10 mouse cellular contexts compared by ENCODE assay signal in the genomic region with DNA sequence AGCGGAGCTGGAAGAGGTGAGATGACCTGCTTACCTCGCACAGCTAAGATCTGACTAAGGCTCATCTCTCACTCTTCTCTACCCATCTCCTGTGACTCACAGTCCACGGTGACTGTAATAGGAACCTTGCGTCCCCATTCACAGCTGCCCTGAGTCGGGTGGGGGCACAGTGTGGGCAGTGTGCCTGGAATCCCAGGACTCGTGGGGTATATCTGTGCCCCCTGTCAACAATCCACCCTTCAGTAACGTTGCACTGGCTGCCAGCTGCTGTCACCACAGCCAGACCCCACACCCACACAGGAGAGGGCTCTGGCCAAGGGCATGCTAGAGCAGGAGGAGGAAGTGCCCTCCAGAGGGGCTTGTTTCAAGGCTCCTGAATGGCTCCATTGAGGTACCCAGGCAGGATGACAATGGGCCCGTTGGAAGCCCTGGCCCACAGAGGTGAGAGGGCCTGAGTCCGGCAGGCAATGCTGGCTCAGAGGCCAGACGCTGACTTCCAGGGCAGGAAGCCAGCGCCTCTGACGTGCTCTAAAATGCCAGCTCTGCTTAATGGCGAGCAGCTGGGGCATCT.
A peak's percentile ranks its signal among the peaks of the same experiment; 100 is the strongest.
DNase-seq lines count a peak whose midpoint lies in the region; ATAC-seq and TF ChIP-seq lines count a peak whose summit lies in the region.
"Had no signal": no experiment of that assay in that cellular context is flagged by ENCODE, and none has a peak within 500 bp of the region (broad histone marks: within the 10 kb centered on the region; RNA-seq: fewer than 3 reads in every experiment).

No protein-coding gene starts in this region.

- no peak overlapping the region for H3K27ac ChIP-seq in hindbrain, embryonic 14.5 days
- no peak overlapping the region; the same call in 1 of the 2 replicates for H3K27ac ChIP-seq in hindbrain, embryonic 12.5 days
- no peak overlapping the region for H3K27ac ChIP-seq in cerebellum, adult 2 months (ENCODE audit: insufficient read depth, low read length)
- H3K27ac ChIP-seq in forebrain, postnatal 0 days (ENCODE audit: low read depth, low read length) = no peak overlapping the region
- no peak overlapping the region for H3K27ac ChIP-seq in midbrain, embryonic 15.5 days
- H3K27ac ChIP-seq in kidney, embryonic 15.5 days = no peak overlapping the region
- H3K27ac ChIP-seq: liver, embryonic 15.5 days had no signal

- no peaks in the 10 kb centered on the region for H3K27me3 ChIP-seq in hindbrain, embryonic 14.5 days (ENCODE audit: control insufficient read depth, insufficient read depth, low read length)
- H3K27me3 ChIP-seq in hindbrain, embryonic 12.5 days = no peaks in the 10 kb centered on the region
- H3K27me3 ChIP-seq in cerebellum, adult 2 months (ENCODE audit: control insufficient read depth, insufficient read depth, low read length) = no peaks in the 10 kb centered on the region
- H3K27me3 ChIP-seq in forebrain, postnatal 0 days (ENCODE audit: insufficient read depth, low read length) = no peaks in the 10 kb centered on the region
- no peaks in the 10 kb centered on the region for H3K27me3 ChIP-seq in midbrain, embryonic 15.5 days (replicated peaks)
- no peaks in the 10 kb centered on the region; the same call in 1 of the 2 replicates for H3K27me3 ChIP-seq in kidney, embryonic 15.5 days
- H3K27me3 ChIP-seq: liver, embryonic 15.5 days had no signal

- DNase-seq in hindbrain, embryonic 14.5 days (ENCODE audit: low spot score) = peak; percentile 48
- peak; percentile 71 to 77 for DNase-seq in cerebellum, adult 2 months
- no peak for DNase-seq in forebrain, postnatal 0 days
- no peak for DNase-seq in spleen, adult 12 weeks (ENCODE audit: low spot score)
- DNase-seq in spleen, postnatal 36 days (ENCODE audit: low spot score in 2 of 2) = no peak
- DNase-seq: kidney, postnatal 36 days had no signal

- no peak for TF ChIP-seq POLR2A in cerebellum, adult 2 months (IDR thresholded peaks at IDR 0.05; ENCODE audit: borderline replicate concordance, insufficient read depth, low read length)

- no peaks in the 10 kb centered on the region for H3K9me3 ChIP-seq in hindbrain, embryonic 14.5 days (ENCODE audit: control insufficient read depth, low read length)
- no peaks in the 10 kb centered on the region for H3K9me3 ChIP-seq in hindbrain, embryonic 12.5 days (replicated peaks)
- H3K9me3 ChIP-seq in forebrain, postnatal 0 days (ENCODE audit: low read length) = no peaks in the 10 kb centered on the region
- H3K9me3 ChIP-seq in midbrain, embryonic 15.5 days = no peaks in the 10 kb centered on the region
- H3K9me3 ChIP-seq in kidney, embryonic 15.5 days (replicated peaks) = no peaks in the 10 kb centered on the region
- H3K9me3 ChIP-seq: liver, embryonic 15.5 days had no signal

- 55% methylated on average over 13 of the region's 13 CpGs for WGBS in hindbrain, embryonic 14.5 days
- WGBS in hindbrain, embryonic 12.5 days = 65% methylated on average over 13 of the region's 13 CpGs
- WGBS in cerebellum, adult 2 months = 14% methylated on average over 13 of the region's 13 CpGs
- 46% methylated on average over 13 of the region's 13 CpGs for WGBS in forebrain, postnatal 0 days
- WGBS in midbrain, embryonic 15.5 days = 74% methylated on average over 13 of the region's 13 CpGs
- WGBS in kidney, embryonic 15.5 days = 66% methylated on average over 13 of the region's 13 CpGs

- H3K4me2 ChIP-seq in hindbrain, embryonic 14.5 days (replicated peaks) = no peak overlapping the region
- H3K4me2 ChIP-seq in hindbrain, embryonic 12.5 days (replicated peaks) = no peak overlapping the region
- no peak overlapping the region for H3K4me2 ChIP-seq in forebrain, postnatal 0 days (ENCODE audit: low read depth)
- H3K4me2 ChIP-seq in midbrain, embryonic 15.5 days = no peak overlapping the region
- no peak overlapping the region for H3K4me2 ChIP-seq in kidney, embryonic 15.5 days
- H3K4me2 ChIP-seq: liver, embryonic 15.5 days had no signal

- TF ChIP-seq CTCF in cerebellum, adult 2 months (IDR thresholded peaks at IDR 0.05; ENCODE audit: borderline replicate concordance, insufficient read depth, low read depth, low read length) = no peak
- TF ChIP-seq CTCF in forebrain, postnatal 0 days (IDR thresholded peaks at IDR 0.05; ENCODE audit: low read depth) = no peak

- H3K36me3 ChIP-seq in hindbrain, embryonic 14.5 days (replicated peaks; ENCODE audit: control insufficient read depth, insufficient read depth) = no peaks in the 10 kb centered on the region
- H3K36me3 ChIP-seq in hindbrain, embryonic 12.5 days = no peaks in the 10 kb centered on the region
- H3K36me3 ChIP-seq in forebrain, postnatal 0 days (ENCODE audit: insufficient read depth) = no peaks in the 10 kb centered on the region
- H3K36me3 ChIP-seq in midbrain, embryonic 15.5 days (replicated peaks) = no peaks in the 10 kb centered on the region
- H3K36me3 ChIP-seq in kidney, embryonic 15.5 days = no peaks in the 10 kb centered on the region
- H3K36me3 ChIP-seq: liver, embryonic 15.5 days had no signal

- no peak overlapping the region for H3K4me3 ChIP-seq in hindbrain, embryonic 14.5 days (replicated peaks; ENCODE audit: low read length)
- H3K4me3 ChIP-seq in hindbrain, embryonic 12.5 days = no peak overlapping the region
- H3K4me3 ChIP-seq in cerebellum, adult 2 months (replicated peaks; ENCODE audit: insufficient read depth, low read depth, low read length) = no peak overlapping the region
- H3K4me3 ChIP-seq in forebrain, postnatal 0 days (ENCODE audit: low read depth, low read length) = no peak overlapping the region
- no peak overlapping the region for H3K4me3 ChIP-seq in midbrain, embryonic 15.5 days
- H3K4me3 ChIP-seq in kidney, embryonic 15.5 days (replicated peaks) = no peak overlapping the region
- H3K4me3 ChIP-seq: liver, embryonic 15.5 days had no signal

- ATAC-seq in hindbrain, embryonic 14.5 days (ENCODE audit: low FRiP score) = peak; percentile 65; the same call in 1 of the 2 replicates
- ATAC-seq in hindbrain, embryonic 12.5 days (ENCODE audit: low FRiP score) = no peak
- peak; percentile 62 for ATAC-seq in forebrain, postnatal 0 days
- ATAC-seq in midbrain, embryonic 15.5 days (replicated peaks) = peak; percentile 35
- no peak for ATAC-seq in kidney, embryonic 15.5 days (replicated peaks; ENCODE audit: low FRiP score)

- H3K4me1 ChIP-seq in hindbrain, embryonic 14.5 days (replicated peaks; ENCODE audit: control insufficient read depth, insufficient read depth, low read length) = peaks cover 33% of the 10 kb centered on the region
- peaks cover 43% of the 10 kb centered on the region for H3K4me1 ChIP-seq in hindbrain, embryonic 12.5 days
- H3K4me1 ChIP-seq in cerebellum, adult 2 months (ENCODE audit: control insufficient read depth, insufficient read depth, low read length) = peaks cover 75% of the 10 kb centered on the region
- H3K4me1 ChIP-seq in forebrain, postnatal 0 days (ENCODE audit: insufficient read depth) = peaks cover 13% of the 10 kb centered on the region
- peaks cover 31% of the 10 kb centered on the region for H3K4me1 ChIP-seq in midbrain, embryonic 15.5 days
- no peaks in the 10 kb centered on the region for H3K4me1 ChIP-seq in kidney, embryonic 15.5 days
- H3K4me1 ChIP-seq: liver, embryonic 15.5 days had no signal

- H3K9ac ChIP-seq in hindbrain, embryonic 14.5 days = no peak overlapping the region
- H3K9ac ChIP-seq in hindbrain, embryonic 12.5 days = no peak overlapping the region
- no peak overlapping the region for H3K9ac ChIP-seq in forebrain, postnatal 0 days
- no peak overlapping the region for H3K9ac ChIP-seq in midbrain, embryonic 15.5 days
- no peak overlapping the region for H3K9ac ChIP-seq in kidney, embryonic 15.5 days
- H3K9ac ChIP-seq: liver, embryonic 15.5 days had no signal

Comparison
In these comparisons a context has a peak if more than half of its experiments do, and no peak if none do; other contexts are left out.
1. ATAC-seq: peak in hindbrain, embryonic 14.5 days (single experiment), forebrain, postnatal 0 days (single experiment) and midbrain, embryonic 15.5 days (single experiment); none in hindbrain, embryonic 12.5 days (single experiment) and kidney, embryonic 15.5 days (single experiment).
2. DNase-seq: peak in hindbrain, embryonic 14.5 days (single experiment) and cerebellum, adult 2 months (2 of 2); none in forebrain, postnatal 0 days (single experiment), spleen, adult 12 weeks (single experiment) and spleen, postnatal 36 days (0 of 2).